Mouse (Mus musculus) layer of hippocampus, postnatal 14 days (tissue): ENCODE measurements around the gene Focad. TPM values are rescaled to one million over a fixed set of nuclear protein-coding genes. Genes with fewer than 3 reads are reported as not detected.

Source experiments
- DNase-seq, 2 experiments: peaks; one replicate each; pipeline ENCODE4 v3.0.0; 2021 to 2022; ENCODE audit warnings: low spot score in 2 of 2, mixed read lengths in 1 of 2
- long read RNA-seq, 2 experiments: library from polyadenylated mRNA; stranded (forward); transcript quantifications; one replicate each; pipeline ENCODE4 v2.0.0; 2021
- total RNA-seq, 2 experiments: library from RNA; stranded (reverse); gene quantifications; 2 replicates each; pipeline ENCODE4 v1.2.3; 2021

Gene Focad
- 10 to 100 TPM; 67.5 to 74.0 TPM for total RNA-seq
- long read RNA-seq, experiment 1, full-length matches to known transcripts = 3 of 26 reads
- long read RNA-seq, experiment 1, partial matches to known transcripts = 16 of 26 reads
- long read RNA-seq, experiment 1, other reads (novel, unspliced or antisense) = 7 of 26 reads
- long read RNA-seq, experiment 2, full-length matches to known transcripts = 5 of 46 reads
- long read RNA-seq, experiment 2, partial matches to known transcripts = 29 of 46 reads
- long read RNA-seq, experiment 2, other reads (novel, unspliced or antisense) = 12 of 46 reads

DNA sequence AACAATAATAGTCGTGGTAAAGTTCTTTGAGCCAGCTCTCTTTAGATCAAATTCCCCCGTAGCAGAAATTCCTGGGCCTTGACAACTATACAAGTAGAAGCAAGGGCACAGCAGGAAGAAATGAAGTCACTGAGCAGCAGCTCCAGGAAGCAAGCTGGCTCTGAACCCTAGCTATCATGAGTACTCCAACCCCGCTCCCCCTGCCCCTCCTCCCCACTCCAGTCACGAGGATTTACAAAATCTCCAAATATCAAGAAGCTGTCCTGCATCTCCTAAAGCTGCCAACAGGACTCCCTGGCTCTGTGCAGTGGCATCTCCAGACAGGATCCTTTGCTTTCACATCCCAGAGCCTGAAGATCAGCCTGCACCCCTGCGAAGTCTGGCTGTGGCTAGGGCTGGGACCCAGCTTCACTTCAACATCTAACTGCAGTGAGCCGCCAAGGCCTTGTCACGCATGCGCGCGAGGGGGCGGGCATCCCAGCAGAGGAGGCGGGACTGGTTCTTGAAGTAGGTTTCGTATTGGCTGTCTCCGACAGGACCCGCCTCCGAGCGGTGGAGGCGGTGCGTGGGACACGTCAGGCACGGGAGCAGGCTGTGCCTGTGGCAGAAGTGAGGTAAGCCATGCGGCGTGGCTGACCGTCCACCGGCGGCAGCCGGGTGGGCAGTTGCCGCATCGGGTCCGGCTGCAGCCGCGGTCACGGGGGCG, at the start of gene Focad:
TSS of gene Focad (plus strand) at position 568 of the 706 bp plus-strand sequence.
- peak; percentile 96 to 99 for DNase-seq

- DNase-seq = no peak
Observed at GRCm38 (mm10) chr4:88045151-88045550, 49.3 kb upstream of the Focad start.

DNA sequence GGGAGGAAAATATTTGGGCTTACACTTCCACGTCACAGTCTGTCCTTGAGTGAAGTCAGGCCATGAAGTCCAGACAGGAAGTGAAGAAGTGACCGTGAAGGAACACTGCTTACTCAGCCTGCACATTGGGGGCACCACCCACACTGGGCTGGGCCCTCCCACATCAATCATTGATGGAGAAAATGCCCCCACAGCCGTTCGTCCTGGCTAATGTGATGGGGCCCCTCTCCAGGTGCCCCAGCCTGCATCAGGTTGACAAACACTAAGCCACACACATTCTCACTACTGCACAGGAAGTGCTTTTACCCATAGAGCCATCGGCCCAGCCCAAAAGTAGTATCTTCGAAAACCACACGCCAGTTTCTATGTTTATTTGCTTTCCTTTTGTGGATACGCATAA, 48.1 kb upstream of the Focad start:
- DNase-seq = no peak

- DNase-seq = no peak
Observed at GRCm38 (mm10) chr4:88075388-88075787, 19.0 kb upstream of the Focad start.

GRCm38 (mm10) chr4:88078983-88079382, 15.4 kb upstream of the Focad start:
- no peak for DNase-seq

GRCm38 (mm10) chr4:88081417-88081816, 13.0 kb upstream of the Focad start:
- no peak for DNase-seq

DNA sequence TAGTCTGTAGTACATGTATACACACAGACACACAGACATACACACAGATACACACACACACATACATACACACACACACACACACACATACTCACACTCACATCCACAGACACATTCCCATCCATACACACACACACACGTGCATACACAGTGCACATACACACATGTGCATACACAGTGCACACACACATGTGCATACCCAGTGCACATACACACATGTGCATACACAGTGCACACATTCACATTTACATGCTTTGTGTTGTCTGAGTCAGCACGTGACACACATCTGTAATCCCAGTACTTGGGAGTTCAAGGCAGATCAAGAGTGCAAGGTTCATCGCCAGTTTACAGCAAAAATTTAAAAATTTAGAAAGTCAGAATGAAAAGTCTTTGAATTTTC, 12.5 kb upstream of the Focad start:
- no peak for DNase-seq

GRCm38 (mm10) chr4:88082381-88082780, 12.0 kb upstream of the Focad start:
- DNase-seq = no peak

DNA sequence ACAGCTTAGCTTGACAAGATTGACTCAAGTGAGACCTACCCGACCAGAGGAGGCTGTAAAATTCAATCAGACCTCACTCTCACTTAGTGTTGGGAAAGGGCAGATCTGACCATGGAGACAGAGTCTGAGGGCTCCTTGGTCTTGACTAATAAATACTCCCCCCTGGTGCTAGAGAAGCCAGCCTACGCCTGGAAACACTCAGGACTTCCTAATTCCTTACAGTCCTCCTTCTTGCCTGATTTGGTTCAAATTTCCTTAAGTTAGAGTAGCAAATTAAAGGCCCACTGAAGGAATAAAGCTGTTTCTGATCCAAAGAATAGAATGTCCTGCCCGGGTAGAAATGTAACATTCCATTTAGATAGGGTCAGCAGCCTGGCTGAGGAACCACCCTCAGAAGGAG, 10.6 kb upstream of the Focad start:
- no peak for DNase-seq

- no peak for DNase-seq
Observed at GRCm38 (mm10) chr4:88090316-88090715, 4.1 kb upstream of the Focad start.

GRCm38 (mm10) chr4:88094768-88095420, 465 bp downstream of the Focad start:
- DNase-seq = peak in 1 of 2 experiments; percentile 38

- no peak for DNase-seq
Observed at GRCm38 (mm10) chr4:88095693-88096092, 1.3 kb downstream of the Focad start.

- no peak for DNase-seq
Observed at GRCm38 (mm10) chr4:88108585-88108984, 14.2 kb downstream of the Focad start.

DNA sequence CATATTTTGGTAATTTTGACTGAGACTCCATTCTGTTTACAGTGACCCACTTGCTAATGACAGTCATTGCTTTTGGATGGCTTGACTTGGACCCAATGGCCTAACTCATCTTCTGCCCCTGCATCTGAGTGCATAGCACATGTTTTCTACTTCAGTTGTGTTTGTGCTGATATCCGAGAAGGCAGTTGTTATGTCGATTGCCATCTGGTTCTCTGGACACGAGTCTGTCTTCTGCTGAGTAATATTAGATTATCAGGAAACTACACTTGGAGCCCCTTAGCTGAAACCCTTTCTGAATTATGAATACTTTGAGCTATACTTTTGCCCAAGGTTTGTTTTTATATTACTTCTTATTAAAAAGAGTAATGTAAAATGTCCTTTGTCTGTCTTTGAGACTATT, 22.9 kb downstream of the Focad start:
- no peak for DNase-seq

DNA sequence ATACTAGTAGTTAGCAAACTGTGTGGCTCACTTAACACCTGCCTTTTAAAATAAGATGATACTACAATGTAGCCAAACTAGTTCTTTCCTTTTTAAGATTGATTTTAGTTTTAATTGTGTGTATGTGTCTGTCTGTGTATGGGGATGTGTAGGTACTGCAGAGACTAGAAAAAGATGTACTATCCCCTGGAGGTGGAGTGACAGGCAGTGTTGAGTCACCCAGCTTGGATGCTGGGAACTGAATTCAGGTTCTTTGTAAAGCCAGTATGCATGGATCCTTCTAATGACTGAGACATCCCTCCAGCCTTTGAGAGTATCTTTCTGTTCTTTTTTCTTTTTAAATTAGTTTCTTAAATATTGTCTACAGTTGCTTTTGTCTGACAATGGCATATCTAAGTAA, 23.5 kb downstream of the Focad start:
- no peak for DNase-seq

GRCm38 (mm10) chr4:88118750-88119395, 24.4 kb downstream of the Focad start:
- DNase-seq = no peak

GRCm38 (mm10) chr4:88120091-88120490, 25.7 kb downstream of the Focad start:
- DNase-seq = no peak

DNA sequence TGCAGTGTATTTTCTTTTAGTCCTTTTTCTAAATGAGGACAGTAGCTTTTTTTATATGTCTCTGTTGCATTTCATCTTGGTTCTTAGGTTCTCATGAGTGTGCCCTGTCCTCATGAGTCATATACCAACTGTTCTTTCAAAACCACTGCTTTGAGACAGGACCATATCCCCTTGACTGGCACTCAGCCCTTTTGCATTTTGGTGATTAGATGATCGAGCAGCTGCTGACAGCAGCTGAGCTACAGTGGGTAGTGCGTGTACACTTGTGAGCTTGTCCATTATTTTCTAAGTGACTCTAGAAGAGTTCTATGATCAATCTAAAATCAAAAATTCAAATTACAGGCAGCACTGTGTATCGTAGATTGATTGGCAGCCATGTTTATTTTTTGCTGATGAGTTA, 28.0 kb downstream of the Focad start:
- no peak for DNase-seq

DNA sequence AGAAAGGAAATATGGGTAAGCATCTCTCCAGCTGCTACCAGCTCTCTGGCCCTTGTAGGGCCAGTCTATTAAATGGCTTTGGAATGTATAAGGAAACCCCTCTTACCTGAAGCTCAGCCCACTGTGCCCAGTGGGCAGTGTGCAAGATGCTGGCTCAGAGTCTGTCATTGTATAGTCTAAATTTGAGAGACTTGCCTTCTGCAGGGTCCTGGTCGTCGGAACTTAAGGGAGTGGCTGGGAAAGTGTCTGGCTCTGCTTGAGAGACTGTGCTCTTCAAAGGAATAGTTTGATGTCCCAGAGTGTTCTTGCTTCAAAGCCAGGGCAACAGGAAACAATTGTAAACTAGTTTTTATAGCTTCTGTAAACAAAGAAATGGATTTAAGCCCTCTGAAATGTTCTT, 41.5 kb downstream of the Focad start:
- no peak for DNase-seq

GRCm38 (mm10) chr4:88136528-88136927, 42.1 kb downstream of the Focad start:
- no peak for DNase-seq

DNA sequence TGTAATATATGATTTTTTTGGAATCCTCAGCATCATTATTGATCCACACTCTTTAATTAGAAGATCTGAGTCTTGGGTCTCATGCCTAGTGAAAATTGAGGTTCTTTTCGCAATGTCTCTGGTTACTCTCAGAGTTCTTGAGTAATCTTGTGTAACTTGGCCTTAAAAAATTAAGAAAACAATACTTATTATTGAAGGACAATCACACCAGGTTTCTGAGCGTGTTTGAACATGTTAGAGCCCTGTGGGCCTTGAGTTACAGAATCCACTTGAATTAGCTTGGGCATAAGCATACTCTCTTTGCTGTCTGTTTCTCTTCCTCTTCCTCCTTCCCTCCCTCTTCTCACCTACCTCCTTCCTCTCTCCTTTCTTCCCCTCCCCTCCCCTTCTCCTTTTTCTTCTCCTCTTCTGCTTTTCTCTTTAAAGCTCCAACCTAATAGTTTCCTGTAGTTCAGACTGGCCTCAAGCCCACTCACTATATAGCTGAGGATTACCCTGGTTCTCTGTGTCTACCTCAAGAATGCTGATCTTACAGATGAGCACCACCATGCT, 44.0 kb downstream of the Focad start:
- DNase-seq = no peak

DNA sequence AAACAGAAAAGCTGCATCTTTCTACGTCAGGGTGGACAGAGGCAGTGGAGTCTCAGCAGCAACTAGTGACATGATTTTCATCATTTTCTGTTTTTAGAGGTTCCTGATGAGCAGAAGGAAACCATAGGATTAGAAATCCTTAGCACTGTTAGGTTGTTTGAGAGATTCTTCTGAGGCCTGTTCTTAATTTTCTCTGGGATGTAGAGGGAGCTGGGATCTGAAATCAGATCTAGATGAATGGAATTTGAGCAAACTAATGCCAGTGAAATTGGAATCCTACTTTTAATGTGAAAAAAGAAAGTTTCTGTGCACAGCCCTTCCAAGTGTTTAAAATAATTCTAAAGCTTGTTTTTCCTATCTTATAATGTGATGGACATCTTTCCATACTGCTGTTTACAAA, 55.0 kb downstream of the Focad start:
- no peak for DNase-seq
